Mouse (Mus musculus): ENCODE data around the gene Sik2.

DNA sequence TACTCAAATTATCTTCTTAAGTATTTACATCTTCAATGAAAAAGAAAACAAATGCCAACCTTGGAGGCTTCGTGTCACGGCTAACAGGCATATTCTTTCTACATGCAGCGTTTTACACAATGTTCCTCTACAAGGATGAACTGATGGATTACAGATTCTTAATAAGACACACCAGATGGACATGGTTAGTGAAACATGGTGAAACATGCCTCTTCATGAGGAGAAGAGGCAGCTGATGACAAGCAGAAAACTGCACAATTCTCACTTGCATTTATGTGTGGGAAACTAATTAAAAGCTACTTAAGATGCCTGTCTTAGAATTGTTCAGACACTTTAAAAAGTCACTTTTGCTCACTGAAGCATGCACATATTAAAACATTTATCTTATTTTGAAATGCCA lies 39.6 kb downstream of the Sik2 start:
- no peak for TF ChIP-seq CTCF (IDR thresholded peaks at IDR 0.05; ENCODE audit: low read depth, low read length)
- no peak for TF ChIP-seq POLR2A (IDR thresholded peaks at IDR 0.05; ENCODE audit: borderline replicate concordance, low read depth, low read length)

Measured in bone marrow macrophage, adult 2 months (primary cell).